Mouse (Mus musculus): ENCODE measurements at regions not wholly inside any gene's neighbourhood (a gene's known extent, or its start where the extent isn't known, plus 50 kb on each side); places are given as distances from the start of the nearest gene placed in this dataset.

DNA sequence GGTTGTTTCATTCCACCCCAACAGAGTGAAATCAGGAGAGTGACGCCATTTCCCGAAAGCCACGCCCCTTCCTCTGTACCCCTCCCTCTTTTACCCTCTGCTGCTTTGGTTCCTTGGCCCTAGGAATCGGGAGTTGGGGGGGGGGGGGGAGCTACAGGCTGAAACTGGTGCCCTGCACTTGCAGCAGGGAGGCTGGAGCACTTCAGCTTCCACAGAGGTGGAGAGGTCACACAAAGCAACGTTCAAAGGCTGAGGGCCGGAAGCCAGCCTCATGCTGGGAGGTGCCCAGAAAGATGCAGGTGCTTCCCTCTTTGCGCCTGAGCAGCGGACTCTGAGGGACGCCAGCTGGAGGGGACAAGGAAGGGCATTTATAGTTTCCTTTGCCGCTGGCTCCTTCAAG lies 69.1 kb upstream of the Rapgef5 start:
- H3K36me3 ChIP-seq (replicated peaks; ENCODE audit: control insufficient read depth, insufficient read depth, low read depth): no peaks in the 10 kb centered on the region
- H3K4me3 ChIP-seq (ENCODE audit: insufficient read depth in 1 of 2, low read depth in 2 of 2, low read length in 2 of 2): no peak overlapping the region
- 0 out of 2 replicates have a peak overlapping the region, but pooled peaks have one; percentile 11 for H3K4me2 ChIP-seq (ENCODE audit: low read depth)
- TF ChIP-seq EP300 (IDR thresholded peaks at IDR 0.05; ENCODE audit: low read depth) (no peak), CTCF (IDR thresholded peaks at IDR 0.05; ENCODE audit: low read depth) (no peak)
- H3K27ac ChIP-seq: no peak overlapping the region
- ATAC-seq (ENCODE audit: insufficient read depth) (0 out of 2 replicates have a peak, but pooled peaks have one; percentile 21), DNase-seq (ENCODE audit: low read depth in 3 of 3, low spot score in 3 of 3) (no peak)
- H3K27me3 ChIP-seq (ENCODE audit: control insufficient read depth, insufficient read depth, low read length): no peaks in the 10 kb centered on the region
- H3K9me3 ChIP-seq (ENCODE audit: control insufficient read depth, low read length): no peaks in the 10 kb centered on the region
- 10% methylated on average over 9 of the region's 10 CpGs for WGBS (ENCODE audit: insufficient replicate concordance)
- H3K9ac ChIP-seq (replicated peaks): no peak overlapping the region
- H3K4me1 ChIP-seq (replicated peaks; ENCODE audit: control insufficient read depth in 2 of 2, insufficient read depth in 2 of 2, low read length in 1 of 2): no peaks in the 10 kb centered on the region

DNA sequence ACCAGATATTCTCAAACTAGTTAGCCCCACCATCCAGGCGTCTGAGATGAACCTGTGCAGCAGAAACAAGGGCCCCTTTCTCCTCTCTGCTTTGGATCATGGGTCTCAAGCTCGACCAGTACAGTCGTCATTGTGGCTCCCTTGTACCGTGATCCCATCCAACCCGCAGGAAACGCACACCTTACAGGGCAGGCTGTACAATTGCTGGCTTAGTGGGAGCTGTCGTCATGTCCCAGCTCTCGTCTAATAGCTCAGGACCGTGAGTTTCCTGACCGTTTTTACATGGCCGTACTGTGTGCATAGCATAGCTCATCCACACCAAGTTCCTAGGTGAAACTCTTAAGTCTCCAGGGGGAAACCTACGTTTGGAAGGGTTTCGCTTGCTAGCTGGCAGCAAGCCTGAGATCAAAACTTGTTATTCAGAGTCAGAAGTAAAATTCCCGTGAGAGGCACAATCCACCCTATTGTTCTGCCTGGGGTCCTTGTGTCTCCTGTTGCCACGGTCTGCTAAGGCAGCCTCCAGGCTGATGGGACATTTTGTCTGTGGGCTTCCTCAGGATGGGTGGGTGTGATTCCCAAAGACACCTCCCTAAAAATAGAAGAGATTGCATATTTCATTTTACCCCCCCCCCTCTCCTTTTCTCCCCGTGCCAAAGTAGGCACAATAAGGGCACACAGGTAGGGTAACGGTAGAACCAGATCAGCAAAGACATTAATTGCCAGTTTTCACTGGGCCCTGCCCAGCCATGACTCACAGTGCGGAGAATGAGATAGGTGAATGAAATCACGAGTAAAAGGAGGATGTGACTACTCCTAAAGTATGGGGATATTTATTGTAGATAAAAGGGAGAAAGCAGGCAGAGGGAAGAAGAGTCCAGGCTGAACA lies 68.2 kb upstream of the Rapgef5 start:
- no peak for DNase-seq (ENCODE audit: low read depth in 3 of 3, low spot score in 3 of 3)

DNA sequence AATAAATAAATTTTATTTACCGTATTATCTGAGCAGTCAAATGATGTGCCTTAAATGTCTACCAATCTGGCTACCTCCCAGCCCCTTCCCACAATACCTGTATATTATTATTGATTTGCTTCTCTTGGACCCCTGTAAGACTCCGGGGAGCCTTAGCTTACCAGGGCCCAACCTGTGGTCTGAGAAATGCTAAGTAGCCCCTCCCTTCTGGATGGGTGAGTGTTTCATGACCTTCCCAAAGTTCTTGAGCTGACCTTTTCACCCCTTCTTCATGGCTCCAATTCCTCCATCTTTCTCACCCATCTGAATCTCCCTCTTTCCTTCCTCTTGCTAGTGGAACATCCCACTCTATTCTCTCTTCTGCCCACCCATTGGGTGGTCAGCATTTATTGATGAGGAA lies 67.2 kb upstream of the Rapgef5 start:
- no peaks in the 10 kb centered on the region for H3K36me3 ChIP-seq (replicated peaks; ENCODE audit: control insufficient read depth, insufficient read depth, low read depth)
- H3K9me3 ChIP-seq (ENCODE audit: control insufficient read depth, low read length): no peaks in the 10 kb centered on the region
- no peak overlapping the region for H3K9ac ChIP-seq (replicated peaks)
- ATAC-seq (ENCODE audit: insufficient read depth) (no peak), DNase-seq (ENCODE audit: low read depth in 3 of 3, low spot score in 3 of 3) (no peak)
- H3K27me3 ChIP-seq (ENCODE audit: control insufficient read depth, insufficient read depth, low read length): no peaks in the 10 kb centered on the region
- H3K4me2 ChIP-seq (ENCODE audit: low read depth): no peak overlapping the region
- WGBS (ENCODE audit: insufficient replicate concordance): 56% methylated on average over 2 of the region's 2 CpGs
- no peak overlapping the region for H3K4me3 ChIP-seq (ENCODE audit: insufficient read depth in 1 of 2, low read depth in 2 of 2, low read length in 2 of 2)
- no peak overlapping the region for H3K27ac ChIP-seq
- H3K4me1 ChIP-seq (replicated peaks; ENCODE audit: control insufficient read depth in 2 of 2, insufficient read depth in 2 of 2, low read length in 1 of 2): no peaks in the 10 kb centered on the region
- no peak for TF ChIP-seq CTCF (IDR thresholded peaks at IDR 0.05; ENCODE audit: low read depth)
- no peak for TF ChIP-seq EP300 (IDR thresholded peaks at IDR 0.05; ENCODE audit: low read depth)

More for the DNA sequence above, 68.2 kb upstream of the Rapgef5 start:
- WGBS (ENCODE audit: insufficient replicate concordance): 61% methylated on average over 19 of the region's 19 CpGs
- Histone ChIP-seq H3K4me2 (ENCODE audit: low read depth) (no peak overlapping the region), H3K27ac (no peak overlapping the region), H3K4me3 (ENCODE audit: insufficient read depth in 1 of 2, low read depth in 2 of 2, low read length in 2 of 2) (no peak overlapping the region), H3K4me1 (replicated peaks; ENCODE audit: control insufficient read depth in 2 of 2, insufficient read depth in 2 of 2, low read length in 1 of 2) (no peaks in the 10 kb centered on the region), H3K36me3 (replicated peaks; ENCODE audit: control insufficient read depth, insufficient read depth, low read depth) (no peaks in the 10 kb centered on the region), H3K9me3 (ENCODE audit: control insufficient read depth, low read length) (no peaks in the 10 kb centered on the region), H3K27me3 (ENCODE audit: control insufficient read depth, insufficient read depth, low read length) (no peaks in the 10 kb centered on the region), H3K9ac (replicated peaks) (no peak overlapping the region)
- TF ChIP-seq CTCF (IDR thresholded peaks at IDR 0.05; ENCODE audit: low read depth) (no peak), EP300 (IDR thresholded peaks at IDR 0.05; ENCODE audit: low read depth) (no peak)
- no peak for ATAC-seq (ENCODE audit: insufficient read depth)

DNA sequence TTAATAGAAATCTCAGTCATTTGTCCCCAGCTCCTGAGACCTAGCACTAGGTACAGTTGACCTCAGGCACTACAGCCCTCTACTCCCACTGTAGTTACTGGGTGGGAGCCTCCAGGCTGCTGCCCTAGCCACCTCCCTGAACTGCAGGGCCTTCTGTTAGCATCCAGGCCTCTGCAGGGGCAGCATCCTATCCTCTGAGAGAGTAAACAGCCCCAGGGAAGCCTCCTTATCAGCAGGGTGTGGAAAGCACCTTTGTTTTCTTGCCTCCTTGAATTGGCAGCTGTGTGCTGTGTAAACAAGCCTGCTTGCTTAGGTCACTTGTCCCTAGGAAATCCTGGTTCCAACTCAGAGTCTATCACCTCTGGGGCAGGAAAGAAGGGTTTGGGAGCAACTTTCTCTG lies 66.2 kb upstream of the Rapgef5 start:
- no peak for ATAC-seq (ENCODE audit: insufficient read depth)

DNA sequence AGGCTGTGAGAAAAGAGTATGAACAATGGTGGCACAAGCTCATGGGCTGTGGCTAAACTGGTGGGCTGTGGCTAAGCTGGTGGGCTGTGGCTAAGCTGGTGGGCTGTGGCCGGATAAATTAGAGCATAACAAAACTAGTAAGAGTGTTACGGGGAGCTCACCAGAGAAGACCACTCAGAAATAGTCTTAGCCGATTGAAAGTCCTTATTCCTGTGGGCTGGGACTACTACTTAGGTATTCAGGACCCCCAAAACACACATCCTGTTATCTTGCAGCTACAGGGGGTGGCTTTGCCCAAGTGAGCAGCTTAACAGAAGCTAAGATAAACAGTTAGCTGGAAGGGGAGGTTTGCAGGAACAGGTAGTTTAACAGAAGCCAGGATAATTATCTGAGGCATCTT lies 65.4 kb upstream of the Rapgef5 start:
- DNase-seq (ENCODE audit: low read depth in 3 of 3, low spot score in 3 of 3) (no peak), ATAC-seq (ENCODE audit: insufficient read depth) (no peak)
- no peaks in the 10 kb centered on the region for H3K27me3 ChIP-seq (ENCODE audit: control insufficient read depth, insufficient read depth, low read length)
- H3K9ac ChIP-seq (replicated peaks): no peak overlapping the region
- H3K4me1 ChIP-seq (replicated peaks; ENCODE audit: control insufficient read depth in 2 of 2, insufficient read depth in 2 of 2, low read length in 1 of 2): no peaks in the 10 kb centered on the region
- no peaks in the 10 kb centered on the region for H3K9me3 ChIP-seq (ENCODE audit: control insufficient read depth, low read length)
- H3K27ac ChIP-seq: no peak overlapping the region
- no peaks in the 10 kb centered on the region for H3K36me3 ChIP-seq (replicated peaks; ENCODE audit: control insufficient read depth, insufficient read depth, low read depth)
- no peak overlapping the region for H3K4me2 ChIP-seq (ENCODE audit: low read depth)
- no peak overlapping the region for H3K4me3 ChIP-seq (ENCODE audit: insufficient read depth in 1 of 2, low read depth in 2 of 2, low read length in 2 of 2)
- TF ChIP-seq EP300 (IDR thresholded peaks at IDR 0.05; ENCODE audit: low read depth) (no peak), CTCF (IDR thresholded peaks at IDR 0.05; ENCODE audit: low read depth) (no peak)
- 52% methylated on average over 3 of the region's 3 CpGs for WGBS (ENCODE audit: insufficient replicate concordance)

More for the DNA sequence above, 66.2 kb upstream of the Rapgef5 start:
- no peak overlapping the region for H3K9ac ChIP-seq (replicated peaks)
- no peak overlapping the region for H3K4me2 ChIP-seq (ENCODE audit: low read depth)
- no peaks in the 10 kb centered on the region for H3K4me1 ChIP-seq (replicated peaks; ENCODE audit: control insufficient read depth in 2 of 2, insufficient read depth in 2 of 2, low read length in 1 of 2)
- no peak overlapping the region for H3K27ac ChIP-seq
- TF ChIP-seq CTCF (IDR thresholded peaks at IDR 0.05; ENCODE audit: low read depth) (no peak), EP300 (IDR thresholded peaks at IDR 0.05; ENCODE audit: low read depth) (no peak)
- H3K27me3 ChIP-seq (ENCODE audit: control insufficient read depth, insufficient read depth, low read length): no peaks in the 10 kb centered on the region
- H3K36me3 ChIP-seq (replicated peaks; ENCODE audit: control insufficient read depth, insufficient read depth, low read depth): no peaks in the 10 kb centered on the region
- no peak for DNase-seq (ENCODE audit: low read depth in 3 of 3, low spot score in 3 of 3)
- H3K4me3 ChIP-seq (ENCODE audit: insufficient read depth in 1 of 2, low read depth in 2 of 2, low read length in 2 of 2): no peak overlapping the region
- H3K9me3 ChIP-seq (ENCODE audit: control insufficient read depth, low read length): no peaks in the 10 kb centered on the region
